Mouse (Mus musculus) neutrophil, adult 5-6 weeks (primary cell): ENCODE data around the gene Cpeb3. TPM values are rescaled to one million over a fixed set of nuclear protein-coding genes. Genes with fewer than 3 reads are reported as not detected.
"Not testable (repeated sequence)": the region's sequence is repeated elsewhere in the genome, so short reads cannot be mapped to it uniquely, and the experiment has no call there.

Source experiments
- ATAC-seq: fragments of 151-379, 151-347 bp; 2 replicates; pipeline ENCODE4 v1.8.0; 2017; ENCODE audit warnings: mild to moderate bottlenecking, moderate TSS enrichment; ENCODE audit not compliant: insufficient number of reproducible peaks, poor library complexity, low FRiP score, severe bottlenecking; ENCODE audit errors: extremely low read depth
- total RNA-seq: library from RNA; stranded (forward); fragments of 200-1000 nt; gene quantifications from 2 replicates; pipeline ENCODE4 v1.2.3, GENCODE M21; 2017

The Cpeb3 gene
- 1.4 and 1.7 TPM in 2 replicates for total RNA-seq

GRCm38 (mm10) chr19:37208176-37208755 is at the start of gene Cpeb3:
Gene Cpeb3, minus strand, starts transcription at chr19:37208601.
- no peak for ATAC-seq

- no peak for ATAC-seq
Measured at GRCm38 (mm10) chr19:37255321-37255720, 46.9 kb upstream of the Cpeb3 start.

- ATAC-seq: no peak
Measured at GRCm38 (mm10) chr19:37252104-37252503, 43.7 kb upstream of the Cpeb3 start.

- no peak for ATAC-seq
Measured at GRCm38 (mm10) chr19:37248199-37248598, 39.8 kb upstream of the Cpeb3 start.

- ATAC-seq: no peak
Measured at GRCm38 (mm10) chr19:37246859-37247258, 38.5 kb upstream of the Cpeb3 start.

- ATAC-seq: no peak
Measured at GRCm38 (mm10) chr19:37242707-37243106, 34.3 kb upstream of the Cpeb3 start.

- no peak for ATAC-seq
Measured at GRCm38 (mm10) chr19:37241201-37241600, 32.8 kb upstream of the Cpeb3 start.

GRCm38 (mm10) chr19:37239096-37239495 is 30.7 kb upstream of the Cpeb3 start:
- ATAC-seq: no peak

GRCm38 (mm10) chr19:37238651-37239050 is 30.2 kb upstream of the Cpeb3 start:
- ATAC-seq: no peak

GRCm38 (mm10) chr19:37237712-37238437 is 29.5 kb upstream of the Cpeb3 start:
- ATAC-seq: no peak

GRCm38 (mm10) chr19:37237306-37237705 is 28.9 kb upstream of the Cpeb3 start:
- ATAC-seq: no peak

- no peak for ATAC-seq
Measured at GRCm38 (mm10) chr19:37235818-37236217, 27.4 kb upstream of the Cpeb3 start.

- no peak for ATAC-seq
Measured at GRCm38 (mm10) chr19:37233561-37234539, 25.4 kb upstream of the Cpeb3 start.

GRCm38 (mm10) chr19:37232598-37232997 is 24.2 kb upstream of the Cpeb3 start:
- not testable (repeated sequence) for ATAC-seq

GRCm38 (mm10) chr19:37225197-37225862 is 16.9 kb upstream of the Cpeb3 start:
- ATAC-seq: no peak

- no peak for ATAC-seq
Measured at GRCm38 (mm10) chr19:37214711-37215110, 6.3 kb upstream of the Cpeb3 start.

GRCm38 (mm10) chr19:37211416-37211815 is 3.0 kb upstream of the Cpeb3 start:
- ATAC-seq: no peak

- no peak for ATAC-seq
Measured at GRCm38 (mm10) chr19:37210457-37210856, 2.1 kb upstream of the Cpeb3 start.
